Mouse (Mus musculus): ENCODE results near the gene Gnaq. TPM values are rescaled to one million over a fixed set of nuclear protein-coding genes. Genes with fewer than 3 reads are reported as not detected.

Gnaq gene
- polyA plus RNA-seq, 1 experiment from 2014 or later: 4.0 TPM

DNA sequence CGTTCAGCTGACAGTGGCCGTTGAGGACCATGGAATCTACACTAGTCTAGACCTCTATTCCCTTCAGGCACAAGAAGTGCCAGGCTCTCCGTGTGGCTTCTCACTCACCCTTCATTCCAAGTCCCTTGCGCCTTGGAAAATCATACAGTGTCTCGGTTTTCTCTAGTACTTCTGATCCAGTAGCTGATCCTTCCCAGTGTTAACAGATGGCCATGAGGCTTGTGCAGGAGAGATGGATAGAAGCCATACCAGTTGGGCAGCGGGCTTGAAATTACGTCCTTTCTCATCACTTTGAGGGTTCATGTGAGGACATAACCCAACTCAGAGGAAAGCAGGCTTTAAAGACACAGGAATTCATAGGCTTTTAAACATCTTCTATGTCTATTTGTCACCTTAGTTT, 155.3 kb downstream of the Gnaq start:
- DNase-seq (no peak), ATAC-seq (ENCODE audit: low read depth) (no peak)
- no peak overlapping the region for H3K4me3 ChIP-seq (replicated peaks)
- H3K9ac ChIP-seq: no peak overlapping the region
- no peak overlapping the region; the same call in 1 of the 2 replicates for H3K27ac ChIP-seq
- no peak overlapping the region for H3K4me2 ChIP-seq
- 75% methylated on average over 7 of the region's 7 CpGs for WGBS (ENCODE audit: insufficient replicate concordance)
- H3K36me3 ChIP-seq: no peaks in the 10 kb centered on the region
- H3K9me3 ChIP-seq (replicated peaks): no peaks in the 10 kb centered on the region
- H3K4me1 ChIP-seq (replicated peaks): peaks cover 59% of the 10 kb centered on the region
- H3K27me3 ChIP-seq: no peaks in the 10 kb centered on the region

DNA sequence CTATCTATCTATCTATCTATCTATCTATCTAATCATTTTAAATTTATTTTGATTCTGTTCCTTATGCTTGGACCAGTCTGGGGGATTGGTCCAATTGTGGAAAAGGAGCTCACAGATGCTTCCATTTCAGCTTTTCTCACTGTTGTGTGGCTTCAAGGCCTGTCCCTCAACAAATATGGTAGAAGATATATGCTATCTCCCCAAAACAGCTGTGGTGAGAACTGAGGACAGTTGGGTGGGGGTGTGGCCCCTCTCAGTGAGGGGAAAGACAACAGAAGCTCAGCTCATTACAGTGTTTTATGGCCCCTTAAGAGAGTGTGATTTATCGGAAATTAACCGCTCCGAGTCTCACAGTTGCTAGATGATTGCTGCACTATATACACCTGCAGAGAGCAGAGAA, 158.5 kb downstream of the Gnaq start:
- peak; percentile 62; the same call in 1 of the 2 replicates for ATAC-seq (ENCODE audit: low read depth)

DNA sequence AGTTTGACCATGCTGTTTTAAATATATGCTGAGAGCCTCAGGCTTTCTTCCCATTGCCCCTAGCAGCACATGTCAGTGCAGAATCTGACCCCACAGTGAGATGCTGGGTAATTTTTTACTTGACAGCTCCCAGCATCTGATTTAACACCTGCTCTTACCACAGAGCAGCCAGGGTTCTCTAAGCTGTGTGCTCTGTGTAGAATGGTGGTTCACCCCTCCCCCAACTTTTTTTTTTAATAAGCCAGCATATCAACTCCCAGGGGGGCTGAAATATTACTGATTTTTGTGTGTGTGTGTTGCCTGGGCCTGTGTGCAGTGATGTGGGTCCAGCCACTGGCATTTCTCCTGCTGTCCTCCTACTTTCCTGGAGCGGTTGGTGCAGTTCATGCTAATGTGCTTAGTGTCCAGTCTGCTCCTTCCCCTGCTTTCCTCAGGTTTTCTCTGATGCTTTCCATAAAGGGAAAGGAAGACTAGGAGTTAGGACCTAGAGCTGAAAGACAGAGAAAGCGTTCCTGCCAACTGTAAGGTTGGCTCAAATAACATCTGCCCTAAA, 159.5 kb downstream of the Gnaq start:
- no peak for ATAC-seq (ENCODE audit: low read depth)
- DNase-seq: no peak
- H3K36me3 ChIP-seq: no peaks in the 10 kb centered on the region
- no peaks in the 10 kb centered on the region for H3K27me3 ChIP-seq
- H3K4me3 ChIP-seq (replicated peaks): no peak overlapping the region
- WGBS (ENCODE audit: insufficient replicate concordance): 82% methylated on average over 2 of the region's 2 CpGs
- no peaks in the 10 kb centered on the region for H3K9me3 ChIP-seq (replicated peaks)
- H3K4me2 ChIP-seq: no peak overlapping the region
- H3K4me1 ChIP-seq (replicated peaks): peaks cover 21% of the 10 kb centered on the region
- H3K9ac ChIP-seq: no peak overlapping the region
- H3K27ac ChIP-seq: no peak overlapping the region

More for the DNA sequence above, 158.5 kb downstream of the Gnaq start:
- Histone ChIP-seq H3K4me2 (no peak overlapping the region), H3K9me3 (replicated peaks) (no peaks in the 10 kb centered on the region), H3K4me1 (replicated peaks) (peaks cover 31% of the 10 kb centered on the region), H3K36me3 (no peaks in the 10 kb centered on the region), H3K4me3 (replicated peaks) (no peak overlapping the region), H3K27me3 (no peaks in the 10 kb centered on the region), H3K27ac (no peak overlapping the region), H3K9ac (no peak overlapping the region)
- WGBS (ENCODE audit: insufficient replicate concordance): 52% methylated on average over 3 of the region's 3 CpGs
- peak; percentile 36 for DNase-seq

DNA sequence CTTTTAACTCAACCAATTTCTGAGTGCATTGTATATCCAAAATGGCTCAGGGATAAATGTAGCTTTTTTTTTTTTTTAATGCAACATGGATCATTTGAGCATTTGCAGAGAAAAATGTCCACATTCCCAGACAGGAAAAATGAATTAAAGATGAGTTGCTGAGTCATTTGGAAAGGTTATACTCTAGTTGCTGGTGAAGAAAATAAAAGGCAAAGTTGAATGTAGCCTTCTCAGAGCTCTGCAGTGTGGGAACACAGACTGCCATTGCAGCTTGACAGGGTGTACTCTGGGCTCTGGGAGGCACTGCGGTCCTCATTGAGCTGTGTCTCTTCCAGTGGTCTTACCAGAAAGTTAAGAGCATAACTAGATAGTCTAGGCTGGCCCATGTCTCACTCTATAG, 160.3 kb downstream of the Gnaq start:
- no peak overlapping the region for H3K9ac ChIP-seq
- no peak for ATAC-seq (ENCODE audit: low read depth)
- H3K27me3 ChIP-seq: no peaks in the 10 kb centered on the region
- no peaks in the 10 kb centered on the region for H3K36me3 ChIP-seq
- no peak overlapping the region for H3K27ac ChIP-seq
- peaks cover 13% of the 10 kb centered on the region for H3K4me1 ChIP-seq (replicated peaks)
- no peaks in the 10 kb centered on the region for H3K9me3 ChIP-seq (replicated peaks)
- H3K4me2 ChIP-seq: no peak overlapping the region
- WGBS (ENCODE audit: insufficient replicate concordance): 72% methylated on average over 1 of the region's 1 CpGs
- DNase-seq: no peak
- no peak overlapping the region for H3K4me3 ChIP-seq (replicated peaks)

DNA sequence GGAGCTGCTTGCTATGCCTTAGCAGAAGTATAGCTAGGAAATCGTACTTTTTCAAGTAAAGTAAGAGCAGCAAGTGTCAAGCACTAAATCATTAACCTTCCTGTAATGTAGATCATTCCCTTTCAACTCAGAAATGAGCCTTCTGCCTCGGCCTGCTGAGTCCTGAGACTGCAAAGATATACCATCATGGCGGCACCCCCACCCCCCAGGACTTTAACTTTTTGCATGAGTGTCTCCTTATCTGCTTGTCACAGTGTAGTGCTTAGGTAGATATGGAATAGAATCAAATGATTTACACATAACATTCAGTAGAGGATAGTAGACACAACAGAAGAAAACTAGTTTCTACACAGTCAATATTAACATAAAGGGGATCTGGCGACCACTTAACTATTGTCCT, 167.8 kb downstream of the Gnaq start:
- 35% methylated on average over 4 of the region's 4 CpGs for WGBS (ENCODE audit: insufficient replicate concordance)
- H3K9me3 ChIP-seq (replicated peaks): no peaks in the 10 kb centered on the region
- no peak for DNase-seq
- no peak overlapping the region for H3K27ac ChIP-seq
- no peak overlapping the region for H3K4me2 ChIP-seq
- H3K27me3 ChIP-seq: no peaks in the 10 kb centered on the region
- H3K36me3 ChIP-seq: no peaks in the 10 kb centered on the region
- no peak for ATAC-seq (ENCODE audit: low read depth)
- H3K4me1 ChIP-seq (replicated peaks): peaks cover 7% of the 10 kb centered on the region
- H3K4me3 ChIP-seq (replicated peaks): no peak overlapping the region
- H3K9ac ChIP-seq: no peak overlapping the region

DNA sequence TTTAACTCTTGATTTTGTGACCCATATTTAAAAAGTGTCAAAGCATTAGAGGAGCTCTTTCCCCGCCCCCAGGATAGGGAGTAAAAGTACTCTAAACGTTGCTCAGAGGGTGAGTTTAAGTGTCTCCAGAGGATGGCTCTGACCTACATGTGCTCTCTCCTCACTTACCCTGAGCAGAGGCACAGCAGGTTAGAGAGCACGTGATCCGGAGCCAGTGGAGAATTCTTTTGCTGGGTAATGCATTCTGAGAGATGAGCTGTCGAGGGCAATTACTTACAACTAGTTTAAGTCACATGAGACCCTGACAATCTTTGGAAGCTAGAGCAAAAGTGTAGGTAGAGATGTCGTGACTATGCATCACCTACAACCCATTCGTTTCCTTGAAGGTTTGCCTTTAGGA, 168.7 kb downstream of the Gnaq start:
- H3K4me2 ChIP-seq: no peak overlapping the region
- ATAC-seq (ENCODE audit: low read depth): no peak
- H3K36me3 ChIP-seq: no peaks in the 10 kb centered on the region
- no peaks in the 10 kb centered on the region for H3K9me3 ChIP-seq (replicated peaks)
- H3K4me1 ChIP-seq (replicated peaks): peaks cover 7% of the 10 kb centered on the region
- no peaks in the 10 kb centered on the region for H3K27me3 ChIP-seq
- H3K27ac ChIP-seq: no peak overlapping the region
- WGBS (ENCODE audit: insufficient replicate concordance): 62% methylated on average over 7 of the region's 7 CpGs
- DNase-seq: no peak
- no peak overlapping the region for H3K4me3 ChIP-seq (replicated peaks)
- H3K9ac ChIP-seq: no peak overlapping the region

DNA sequence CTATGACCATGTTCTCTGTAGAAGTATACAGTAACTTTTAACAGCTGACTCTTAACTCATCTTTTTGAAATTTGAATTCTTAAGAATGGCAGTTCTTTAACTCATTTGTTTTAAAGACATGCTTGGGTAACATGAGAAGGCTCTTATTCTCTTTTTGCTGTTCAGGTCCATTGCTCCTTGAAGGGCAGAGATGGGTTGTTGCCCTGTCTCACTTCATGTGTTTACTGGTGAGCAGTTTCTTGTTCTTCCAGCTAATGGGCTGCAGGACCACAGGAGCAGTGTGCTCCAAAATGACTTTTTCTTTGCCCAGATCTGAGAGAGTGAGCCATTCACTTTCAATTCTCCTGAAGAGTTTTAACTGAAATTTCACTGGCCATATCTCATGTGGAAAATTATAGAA, 176.4 kb downstream of the Gnaq start:
- Histone ChIP-seq H3K4me1 (replicated peaks) (0 out of 2 replicates have a peak, but pooled peaks cover 3% of the 10 kb centered on the region), H3K4me2 (no peak overlapping the region), H3K36me3 (no peaks in the 10 kb centered on the region), H3K27ac (no peak overlapping the region), H3K27me3 (no peaks in the 10 kb centered on the region), H3K9me3 (replicated peaks) (no peaks in the 10 kb centered on the region), H3K4me3 (replicated peaks) (no peak overlapping the region), H3K9ac (no peak overlapping the region)
- ATAC-seq (ENCODE audit: low read depth): no peak
- DNase-seq: no peak

DNA sequence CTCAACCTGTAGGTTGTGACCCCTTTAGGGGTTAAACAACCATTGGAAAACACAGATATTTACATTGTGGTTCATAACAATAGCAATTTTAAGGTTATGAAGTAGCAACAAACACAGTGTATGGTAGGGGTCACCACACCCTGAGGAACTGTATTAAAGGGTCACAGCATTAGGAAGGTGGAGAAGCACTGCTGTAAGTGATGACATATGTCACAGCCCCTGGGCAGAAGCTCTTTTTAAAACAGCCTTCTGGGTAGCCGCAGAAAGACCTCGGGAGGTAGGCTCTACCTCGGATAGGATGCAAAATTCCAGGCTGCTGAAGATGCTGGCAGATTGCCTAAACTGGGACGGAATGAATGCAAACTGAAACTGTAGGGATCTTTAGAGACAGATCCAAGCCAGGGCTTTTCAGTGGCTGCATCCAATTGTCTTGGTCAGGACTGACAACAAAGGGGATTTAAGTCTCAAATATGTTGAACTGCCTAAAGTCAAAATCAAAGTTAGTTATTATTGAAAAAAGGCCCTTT, 181.7 kb downstream of the Gnaq start:
- no peak for DNase-seq
- Histone ChIP-seq H3K4me1 (replicated peaks) (peaks cover 14% of the 10 kb centered on the region), H3K4me2 (no peak overlapping the region), H3K27ac (no peak overlapping the region), H3K27me3 (no peaks in the 10 kb centered on the region), H3K4me3 (replicated peaks) (no peak overlapping the region), H3K36me3 (no peaks in the 10 kb centered on the region), H3K9me3 (replicated peaks) (no peaks in the 10 kb centered on the region), H3K9ac (no peak overlapping the region)
- ATAC-seq (ENCODE audit: low read depth): no peak
- WGBS (ENCODE audit: insufficient replicate concordance): 66% methylated on average over 4 of the region's 4 CpGs

DNA sequence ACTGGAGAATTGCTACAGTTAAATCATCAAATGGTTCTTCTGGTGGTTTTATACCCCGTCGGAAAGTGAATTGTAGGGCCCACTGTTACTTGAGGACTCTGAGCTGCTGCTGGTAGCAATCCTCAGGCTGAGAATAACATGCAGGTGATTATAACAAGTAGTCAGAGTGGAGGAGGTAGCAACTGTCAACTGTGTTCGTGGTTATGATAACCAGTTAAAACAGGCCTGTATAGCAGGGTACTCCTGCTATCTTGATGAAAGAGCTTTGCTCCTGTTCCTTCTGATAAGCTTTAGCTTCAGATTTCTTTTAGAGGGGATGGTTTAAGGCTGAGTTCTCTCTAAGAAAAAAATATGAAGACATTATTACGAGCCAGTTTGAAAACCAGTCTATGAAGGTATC, 182.9 kb downstream of the Gnaq start:
- Histone ChIP-seq H3K9me3 (replicated peaks) (no peaks in the 10 kb centered on the region), H3K4me1 (replicated peaks) (peaks cover 14% of the 10 kb centered on the region), H3K4me2 (no peak overlapping the region), H3K9ac (no peak overlapping the region), H3K27me3 (no peaks in the 10 kb centered on the region), H3K4me3 (replicated peaks) (no peak overlapping the region), H3K36me3 (no peaks in the 10 kb centered on the region), H3K27ac (no peak overlapping the region)
- 40% methylated on average over 4 of the region's 4 CpGs for WGBS (ENCODE audit: insufficient replicate concordance)
- DNase-seq (no peak), ATAC-seq (ENCODE audit: low read depth) (no peak)

DNA sequence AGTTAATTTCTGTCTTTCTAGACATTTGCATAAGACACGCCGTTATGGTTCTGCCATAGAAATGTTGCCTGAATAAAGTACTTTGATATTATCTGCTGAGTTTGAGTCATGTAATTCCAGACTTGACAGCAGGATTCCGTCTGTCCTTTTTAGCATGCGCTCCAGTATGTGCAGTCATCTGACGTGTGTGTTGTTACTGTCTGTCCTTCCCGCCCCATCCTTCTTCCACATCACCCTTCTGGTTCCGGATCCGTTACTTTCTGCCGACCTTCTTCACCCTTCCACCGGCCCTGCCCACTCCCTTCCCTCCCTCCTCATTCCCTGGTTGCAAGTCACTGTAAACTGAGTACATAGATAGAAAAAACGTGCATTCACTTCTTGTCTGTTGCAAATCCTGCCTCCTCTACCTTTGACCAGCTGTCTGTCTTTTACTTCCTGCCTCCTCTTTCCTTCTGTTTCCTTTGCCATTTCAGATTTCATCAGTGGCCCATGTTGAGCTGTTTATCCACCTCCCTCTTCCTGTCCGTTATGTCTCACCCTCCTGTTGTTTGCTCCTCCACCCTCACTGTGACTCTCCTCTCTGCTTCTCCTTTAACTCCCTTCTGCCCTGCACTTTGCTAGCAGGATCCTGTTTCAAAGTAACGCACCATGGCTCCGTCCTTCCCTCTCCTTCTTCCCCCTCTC, 185.6 kb downstream of the Gnaq start:
- Histone ChIP-seq H3K27ac (no peak overlapping the region), H3K4me2 (no peak overlapping the region), H3K9ac (no peak overlapping the region), H3K4me3 (replicated peaks) (no peak overlapping the region), H3K4me1 (replicated peaks) (peaks cover 14% of the 10 kb centered on the region), H3K36me3 (no peaks in the 10 kb centered on the region), H3K27me3 (no peaks in the 10 kb centered on the region), H3K9me3 (replicated peaks) (no peaks in the 10 kb centered on the region)
- ATAC-seq (ENCODE audit: low read depth) (no peak), DNase-seq (no peak)
- 37% methylated on average over 14 of the region's 14 CpGs for WGBS (ENCODE audit: insufficient replicate concordance)

DNA sequence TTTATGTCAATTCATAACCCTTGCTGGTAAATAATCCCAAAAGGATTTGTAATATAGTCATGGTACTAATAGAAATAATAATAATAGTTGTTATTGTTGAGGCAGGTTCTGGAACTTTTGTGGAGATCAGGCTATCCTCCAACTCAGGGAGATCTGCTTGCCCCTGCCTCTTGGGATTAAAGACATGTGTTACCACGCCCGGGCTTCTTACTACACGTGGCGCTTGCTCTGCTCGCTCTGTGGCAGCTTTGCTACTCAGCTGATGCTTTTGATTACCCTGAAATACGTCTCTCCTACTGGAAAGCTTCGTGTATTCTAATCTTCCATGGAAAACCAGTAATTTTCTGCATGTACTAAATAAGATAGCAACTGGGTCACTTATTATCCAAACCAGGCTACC, 187.4 kb downstream of the Gnaq start:
- ATAC-seq (ENCODE audit: low read depth) (no peak), DNase-seq (no peak)
- H3K4me1 ChIP-seq (replicated peaks): peaks cover 14% of the 10 kb centered on the region
- no peaks in the 10 kb centered on the region for H3K36me3 ChIP-seq
- H3K4me2 ChIP-seq: no peak overlapping the region
- no peaks in the 10 kb centered on the region for H3K27me3 ChIP-seq
- H3K27ac ChIP-seq: no peak overlapping the region
- H3K9ac ChIP-seq: no peak overlapping the region
- no peaks in the 10 kb centered on the region for H3K9me3 ChIP-seq (replicated peaks)
- WGBS (ENCODE audit: insufficient replicate concordance): 56% methylated on average over 7 of the region's 7 CpGs
- H3K4me3 ChIP-seq (replicated peaks): no peak overlapping the region

DNA sequence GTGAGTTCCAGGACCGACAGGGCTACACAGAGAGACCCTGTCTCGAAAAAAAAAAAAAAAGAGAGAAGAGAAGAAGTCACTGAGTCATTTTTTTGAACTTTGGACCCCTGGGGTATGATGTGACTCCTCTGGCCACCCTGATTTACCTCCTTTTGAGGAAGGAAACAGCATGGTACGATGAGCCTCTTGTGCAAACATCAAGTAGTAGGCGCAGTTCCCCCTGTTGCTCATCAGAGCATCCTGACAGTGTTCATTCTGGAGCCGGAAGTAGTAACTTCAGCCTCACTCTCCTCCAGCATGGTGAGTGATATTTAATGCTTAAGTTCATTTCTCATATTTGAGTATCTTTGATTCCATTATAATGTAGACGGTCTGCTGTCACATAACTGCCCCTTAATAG, 190.4 kb downstream of the Gnaq start:
- H3K27ac ChIP-seq: no peak overlapping the region
- H3K9ac ChIP-seq: no peak overlapping the region
- H3K4me2 ChIP-seq: no peak overlapping the region
- H3K36me3 ChIP-seq: no peaks in the 10 kb centered on the region
- no peak overlapping the region for H3K4me3 ChIP-seq (replicated peaks)
- ATAC-seq (ENCODE audit: low read depth) (no peak), DNase-seq (no peak)
- no peaks in the 10 kb centered on the region for H3K27me3 ChIP-seq
- 53% methylated on average over 6 of the region's 6 CpGs for WGBS (ENCODE audit: insufficient replicate concordance)
- H3K4me1 ChIP-seq (replicated peaks): peaks cover 14% of the 10 kb centered on the region
- H3K9me3 ChIP-seq (replicated peaks): no peaks in the 10 kb centered on the region

Data from liver, embryonic 13.5 days (tissue).